Mouse (Mus musculus) G1E (cell line): ENCODE data around the gene Pik3r2.

ENCODE experiments used
- CTCF ChIP-seq: IDR thresholded peaks from 2 replicates; pipeline ENCODE4 v1.5.1; 2012; ENCODE audit warnings: low read depth, low read length, inconsistent platforms, mixed read lengths
- POLR2AphosphoS5 ChIP-seq: IDR thresholded peaks from 2 replicates; pipeline ENCODE4 v1.6.1; 2012; ENCODE audit warnings: low read depth, low read length, inconsistent platforms; ENCODE audit not compliant: insufficient replicate concordance

DNA sequence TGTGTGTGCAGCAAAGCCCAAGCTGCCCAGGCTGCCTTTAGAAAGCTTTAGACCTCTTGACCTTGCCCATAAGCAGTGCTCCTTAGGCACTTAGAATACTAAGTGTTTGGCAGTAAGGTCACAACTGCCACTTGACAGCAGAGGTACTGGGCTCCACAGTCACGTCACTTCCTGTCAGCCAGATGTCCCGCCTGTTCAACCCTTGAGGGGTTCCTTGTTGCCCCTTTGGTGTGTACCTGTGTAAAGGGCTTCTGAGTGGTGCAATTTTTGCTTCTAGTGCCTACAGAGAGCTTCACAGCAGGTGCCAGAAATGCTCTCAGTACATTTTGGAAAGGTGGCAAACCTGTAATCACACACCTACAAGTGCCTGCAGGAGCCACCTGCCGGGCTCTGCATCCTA lies 38.3 kb downstream of the Pik3r2 start:
- TF ChIP-seq CTCF, result no peak
- TF ChIP-seq POLR2AphosphoS5, result no peak
